Mouse (Mus musculus) hindbrain, embryonic 12.5 days (tissue): ENCODE data around the gene Fgfr1op. TPM values are rescaled to one million over a fixed set of nuclear protein-coding genes. Genes with fewer than 3 reads are reported as not detected.

Experiments
- ATAC-seq: fragments of 200-750 bp; cut with Nextera tagmentation; 2 replicates; pipeline ENCODE4 v1.8.0; 2017; ENCODE audit warnings: moderate TSS enrichment; ENCODE audit not compliant: low FRiP score
- H3K27ac ChIP-seq: fragments of 300-500 bp; sonication (generic); 2 replicates; pipeline ENCODE4 v1.5.1; 2016; ENCODE audit warnings: mild to moderate bottlenecking
- H3K27me3 ChIP-seq: fragments of 300-500 bp; sonication (generic); 2 replicates; pipeline ENCODE4 v1.6.1; 2016; ENCODE audit warnings: mild to moderate bottlenecking
- H3K36me3 ChIP-seq: fragments of 300-500 bp; sonication (generic); 2 replicates; pipeline ENCODE4 v1.6.1; 2016; ENCODE audit warnings: mild to moderate bottlenecking
- H3K4me1 ChIP-seq: fragments of 300-500 bp; sonication (generic); 2 replicates; pipeline ENCODE4 v1.6.1; 2016
- H3K4me2 ChIP-seq: fragments of 300-500 bp; sonication (generic); replicated peaks from 2 replicates; pipeline ENCODE4 v1.6.1; 2016; ENCODE audit warnings: mild to moderate bottlenecking
- H3K4me3 ChIP-seq: fragments of 300-500 bp; sonication (generic); 2 replicates; pipeline ENCODE4 v1.5.1; 2016; ENCODE audit warnings: mild to moderate bottlenecking
- H3K9ac ChIP-seq: fragments of 300-500 bp; sonication (generic); 2 replicates; pipeline ENCODE4 v1.6.1; 2016; ENCODE audit warnings: mild to moderate bottlenecking, moderate library complexity
- H3K9me3 ChIP-seq: fragments of 300-500 bp; sonication (generic); replicated peaks from 2 replicates; pipeline ENCODE4 v1.6.1; 2016; ENCODE audit warnings: mild to moderate bottlenecking
- WGBS: fragments of 180-500 bp; shearing (Covaris S2); methylation state at CpG from one replicate; pipeline ENCODE4 v1.1.7; 2016; 5-methylcytosine and 5-hydroxymethylcytosine counted together
- polyA plus RNA-seq: library from polyadenylated mRNA; unstranded; fragments of >200 nt; fragmentation: Nextera tagmentation; extraction: Ambion mirVana; gene quantifications from 2 replicates; pipeline ENCODE4 v1.2.1, GENCODE M21; 2016

Gene Fgfr1op
- polyA plus RNA-seq, 1 experiment from 2014 or later: 34.6 TPM

DNA sequence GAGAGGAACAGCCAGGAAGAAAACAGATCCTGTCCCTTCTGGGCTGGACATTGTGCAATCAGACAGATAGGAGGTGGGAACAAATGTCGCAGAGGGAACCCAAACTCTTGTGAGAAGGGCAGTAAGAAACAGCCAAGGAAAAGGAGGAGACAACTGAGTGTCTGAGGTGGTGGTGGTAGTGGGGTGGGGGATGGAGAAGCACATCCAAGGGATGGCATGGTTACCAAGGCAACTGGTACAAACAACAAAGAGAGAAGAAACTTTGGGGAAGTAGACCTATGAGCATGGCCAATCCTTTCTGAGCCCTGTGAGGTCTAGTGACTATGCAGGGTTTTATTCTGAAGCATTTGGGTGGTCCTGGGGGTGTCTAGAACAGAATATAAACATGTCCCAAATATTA, 49.1 kb downstream of the Fgfr1op start:
- H3K9ac ChIP-seq: no peak overlapping the region
- H3K9me3 ChIP-seq: no peaks in the 10 kb centered on the region
- no peak overlapping the region for H3K27ac ChIP-seq
- 95% methylated on average over 1 of the region's 1 CpGs for WGBS
- H3K4me2 ChIP-seq: no peak overlapping the region
- no peak for ATAC-seq
- no peaks in the 10 kb centered on the region for H3K4me1 ChIP-seq
- H3K36me3 ChIP-seq: no peaks in the 10 kb centered on the region
- H3K4me3 ChIP-seq: no peak overlapping the region
- no peaks in the 10 kb centered on the region for H3K27me3 ChIP-seq

DNA sequence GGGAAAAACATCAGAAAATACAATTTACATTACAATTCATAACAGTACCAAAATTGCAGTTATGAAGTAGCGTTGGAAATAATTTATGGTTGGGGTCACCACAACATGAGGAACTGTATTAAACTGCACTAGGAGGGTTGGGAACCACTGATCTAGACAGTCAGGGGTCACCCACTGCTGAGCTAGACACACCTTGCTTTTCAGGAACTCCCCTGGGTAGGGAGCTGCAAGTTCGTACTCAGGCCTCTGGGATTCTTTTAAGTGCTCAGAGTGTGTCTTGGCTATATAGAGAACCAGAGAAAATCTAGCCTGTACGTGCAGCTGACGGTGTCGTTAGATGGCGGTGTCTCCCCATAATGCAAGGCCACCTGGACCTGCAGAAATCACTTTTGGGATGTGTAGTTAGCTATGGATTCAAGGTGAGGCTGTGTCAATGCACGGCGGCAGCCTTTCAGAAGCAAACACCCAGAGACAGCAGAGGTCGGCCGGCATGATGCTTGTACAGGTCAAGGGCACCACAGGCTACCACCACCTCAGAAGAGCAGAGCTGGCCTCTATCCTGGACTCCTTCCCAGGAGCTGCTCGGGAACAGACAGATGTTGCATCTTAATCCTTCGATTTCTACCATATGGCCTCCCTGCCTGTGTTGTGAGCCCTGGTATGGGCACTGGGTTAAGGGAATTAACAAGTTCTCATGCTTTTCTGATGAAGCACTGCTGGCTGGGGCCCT, 49.9 kb downstream of the Fgfr1op start:
- no peak for ATAC-seq
- Histone ChIP-seq H3K4me3 (no peak overlapping the region), H3K27ac (no peak overlapping the region), H3K4me2 (no peak overlapping the region), H3K4me1 (no peaks in the 10 kb centered on the region), H3K27me3 (no peaks in the 10 kb centered on the region), H3K9ac (no peak overlapping the region), H3K9me3 (no peaks in the 10 kb centered on the region), H3K36me3 (no peaks in the 10 kb centered on the region)
- 93% methylated on average over 12 of the region's 12 CpGs for WGBS

DNA sequence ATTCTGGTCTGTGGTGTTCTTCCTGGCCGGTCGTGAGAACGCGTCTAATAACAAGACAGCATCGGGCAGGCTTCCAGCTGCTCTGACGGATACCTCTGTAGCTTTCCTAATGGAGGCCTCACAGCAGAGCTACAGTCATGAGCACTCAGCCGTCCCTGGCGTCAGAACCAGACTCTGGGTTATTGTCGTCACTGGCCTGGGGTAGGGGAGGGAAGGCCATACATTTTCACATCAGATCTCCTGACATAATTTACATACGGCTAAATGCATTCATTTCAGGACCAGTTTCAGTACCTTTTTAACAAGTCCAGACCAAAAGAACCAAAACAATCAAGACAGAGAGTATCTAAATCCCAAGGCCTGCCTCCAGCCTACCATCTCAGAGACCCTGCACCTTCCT, 57.9 kb downstream of the Fgfr1op start:
- Histone ChIP-seq H3K4me1 (no peaks in the 10 kb centered on the region), H3K27me3 (no peaks in the 10 kb centered on the region), H3K9me3 (no peaks in the 10 kb centered on the region), H3K9ac (no peak overlapping the region), H3K4me2 (no peak overlapping the region), H3K4me3 (no peak overlapping the region), H3K36me3 (no peaks in the 10 kb centered on the region), H3K27ac (no peak overlapping the region)
- 87% methylated on average over 10 of the region's 10 CpGs for WGBS
- ATAC-seq: no peak

DNA sequence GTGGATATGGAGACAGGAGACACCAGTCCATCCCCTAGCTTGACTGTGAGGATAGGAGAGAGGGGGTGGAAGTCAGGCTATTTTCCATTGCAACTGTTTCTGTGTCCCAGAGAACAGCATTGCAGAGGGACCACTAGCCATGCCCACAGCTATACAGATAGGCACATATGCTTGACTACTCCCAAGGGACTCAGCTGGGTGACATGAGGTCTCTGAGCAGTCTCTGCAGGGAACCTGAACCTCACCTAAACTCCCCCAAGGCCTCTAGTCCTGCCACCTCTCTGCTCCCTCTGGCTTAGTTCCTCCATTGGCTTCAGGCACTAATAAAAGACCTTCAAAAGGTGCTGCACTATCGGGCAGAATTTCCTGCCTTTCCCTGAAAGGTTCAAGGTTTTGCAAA, 58.8 kb downstream of the Fgfr1op start:
- Histone ChIP-seq H3K4me3 (no peak overlapping the region), H3K9me3 (no peaks in the 10 kb centered on the region)
- no peak for ATAC-seq

DNA sequence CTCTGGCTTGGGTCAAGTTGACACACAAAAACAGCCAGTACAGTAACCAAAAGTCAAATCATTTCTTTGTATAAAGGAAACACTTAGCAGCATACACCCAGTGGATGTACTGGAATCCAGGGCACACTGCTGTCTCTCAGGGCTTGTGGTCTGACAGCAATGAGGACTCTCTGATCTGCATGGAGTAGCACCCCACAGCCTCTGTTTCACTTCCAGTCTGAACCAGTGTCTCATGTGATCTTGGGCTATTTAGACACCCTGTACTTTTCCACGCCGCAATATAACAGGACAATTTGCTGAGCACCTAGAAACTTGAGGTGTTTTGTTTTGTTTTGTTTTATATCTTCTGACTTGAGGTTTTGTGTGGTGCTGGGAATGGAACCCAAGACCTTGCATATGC, 59.9 kb downstream of the Fgfr1op start:
- Histone ChIP-seq H3K4me1 (no peaks in the 10 kb centered on the region), H3K27me3 (no peaks in the 10 kb centered on the region), H3K4me3 (no peak overlapping the region), H3K36me3 (no peaks in the 10 kb centered on the region), H3K4me2 (no peak overlapping the region), H3K9ac (no peak overlapping the region), H3K27ac (no peak overlapping the region), H3K9me3 (no peaks in the 10 kb centered on the region)
- WGBS: 98% methylated on average over 2 of the region's 2 CpGs
- ATAC-seq: no peak

More for the DNA sequence above, 58.8 kb downstream of the Fgfr1op start:
- no peak overlapping the region for H3K27ac ChIP-seq
- H3K4me2 ChIP-seq: no peak overlapping the region
- H3K9ac ChIP-seq: no peak overlapping the region
- H3K27me3 ChIP-seq: no peaks in the 10 kb centered on the region
- no peaks in the 10 kb centered on the region for H3K36me3 ChIP-seq
- WGBS: 97% methylated on average over 1 of the region's 1 CpGs
- H3K4me1 ChIP-seq: no peaks in the 10 kb centered on the region

DNA sequence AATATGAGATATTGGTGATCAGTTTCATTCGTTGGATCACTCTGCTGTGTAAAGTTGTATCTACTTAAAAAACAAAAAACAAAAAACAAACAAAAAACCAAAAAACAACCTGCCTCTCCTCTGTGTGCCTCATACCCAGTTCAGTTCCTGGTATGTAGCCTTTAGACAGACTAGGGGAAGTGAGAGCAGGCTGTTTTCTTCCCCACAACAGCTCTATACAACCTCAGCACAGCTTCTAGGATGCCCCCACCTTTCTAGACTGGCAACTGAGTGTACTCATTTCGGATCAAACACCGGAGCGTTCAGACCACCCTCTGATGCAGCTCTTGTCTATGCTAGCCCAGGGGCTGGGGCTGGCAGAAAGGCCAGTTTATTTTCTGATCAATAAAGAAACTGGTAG, 60.4 kb downstream of the Fgfr1op start:
- Histone ChIP-seq H3K27ac (no peak overlapping the region), H3K4me2 (no peak overlapping the region), H3K27me3 (no peaks in the 10 kb centered on the region), H3K36me3 (no peaks in the 10 kb centered on the region), H3K4me3 (no peak overlapping the region), H3K9me3 (no peaks in the 10 kb centered on the region), H3K4me1 (no peaks in the 10 kb centered on the region), H3K9ac (no peak overlapping the region)
- WGBS: 80% methylated on average over 4 of the region's 4 CpGs
- no peak for ATAC-seq

DNA sequence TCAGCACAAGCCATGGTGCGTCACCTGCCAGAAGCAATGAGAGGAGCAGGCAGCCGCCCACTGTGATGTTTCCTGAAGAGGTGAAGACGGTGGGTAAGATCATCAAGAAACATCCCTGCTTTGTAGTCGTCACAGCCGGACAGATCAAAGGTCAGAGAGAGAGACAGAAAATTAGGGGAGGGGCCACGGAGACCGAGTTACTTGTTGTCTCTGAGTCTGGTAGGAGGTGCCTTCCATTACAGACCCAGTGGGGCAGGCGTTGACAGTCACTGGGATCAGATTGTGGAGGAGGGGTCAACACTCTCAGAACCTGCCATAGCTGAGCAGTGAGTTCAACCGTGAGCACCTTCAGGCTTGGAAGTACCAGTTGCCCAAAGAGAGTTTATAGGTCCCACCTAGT, 63.3 kb downstream of the Fgfr1op start:
- no peaks in the 10 kb centered on the region for H3K27me3 ChIP-seq
- no peak overlapping the region for H3K4me3 ChIP-seq
- H3K36me3 ChIP-seq: no peaks in the 10 kb centered on the region
- ATAC-seq: no peak
- WGBS: 42% methylated on average over 9 of the region's 9 CpGs
- H3K27ac ChIP-seq: no peak overlapping the region
- H3K9ac ChIP-seq: no peak overlapping the region
- H3K9me3 ChIP-seq: no peaks in the 10 kb centered on the region
- no peaks in the 10 kb centered on the region for H3K4me1 ChIP-seq
- H3K4me2 ChIP-seq: no peak overlapping the region

DNA sequence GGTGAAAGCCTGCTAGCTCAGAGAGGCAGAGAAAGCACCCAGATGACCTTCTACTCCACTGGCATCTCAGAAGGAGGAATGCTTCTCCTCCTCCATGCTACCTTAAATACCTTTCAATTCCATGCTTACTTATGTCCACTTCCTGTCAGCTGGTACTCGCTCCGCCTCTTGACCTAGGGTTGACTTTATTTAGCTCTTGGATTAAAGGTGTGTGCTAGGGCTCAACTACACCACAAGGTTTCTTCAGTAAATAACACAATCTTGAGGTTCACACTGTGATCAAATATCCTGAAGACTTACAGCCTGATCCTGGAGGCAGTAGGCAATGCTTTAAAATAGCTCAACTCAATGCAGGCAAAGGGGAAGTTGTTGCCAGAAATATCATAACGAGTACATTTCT, 64.3 kb downstream of the Fgfr1op start:
- Histone ChIP-seq H3K9ac (no peak overlapping the region), H3K36me3 (no peaks in the 10 kb centered on the region), H3K4me2 (no peak overlapping the region), H3K27me3 (no peaks in the 10 kb centered on the region), H3K9me3 (no peaks in the 10 kb centered on the region), H3K4me1 (no peaks in the 10 kb centered on the region), H3K27ac (no peak overlapping the region), H3K4me3 (no peak overlapping the region)
- WGBS: 89% methylated on average over 3 of the region's 3 CpGs
- ATAC-seq: no peak

DNA sequence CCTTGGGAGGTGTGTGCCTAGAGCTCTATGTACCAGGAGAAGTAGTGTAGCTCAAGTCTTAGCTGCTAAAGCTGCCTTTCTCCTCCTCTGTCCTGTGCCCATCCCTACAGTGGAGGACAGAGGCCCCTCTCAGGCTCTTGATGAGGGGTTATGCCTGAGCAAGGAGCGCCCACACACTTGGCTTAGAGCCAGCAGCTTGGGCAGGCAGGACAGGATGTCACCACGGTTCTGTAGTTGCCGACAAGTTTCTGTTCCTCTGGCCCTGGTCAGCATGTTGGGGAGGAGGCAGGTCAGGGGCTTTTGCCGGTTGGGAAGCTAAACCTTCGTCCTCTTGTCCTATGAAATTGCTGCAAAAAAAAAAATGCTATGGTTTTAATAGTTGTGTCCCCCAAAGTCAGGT, 66.8 kb downstream of the Fgfr1op start:
- Histone ChIP-seq H3K4me1 (no peaks in the 10 kb centered on the region), H3K36me3 (no peaks in the 10 kb centered on the region), H3K27me3 (no peaks in the 10 kb centered on the region), H3K9me3 (no peaks in the 10 kb centered on the region), H3K9ac (no peak overlapping the region), H3K4me3 (no peak overlapping the region), H3K27ac (no peak overlapping the region), H3K4me2 (no peak overlapping the region)
- 72% methylated on average over 5 of the region's 5 CpGs for WGBS
- no peak for ATAC-seq

DNA sequence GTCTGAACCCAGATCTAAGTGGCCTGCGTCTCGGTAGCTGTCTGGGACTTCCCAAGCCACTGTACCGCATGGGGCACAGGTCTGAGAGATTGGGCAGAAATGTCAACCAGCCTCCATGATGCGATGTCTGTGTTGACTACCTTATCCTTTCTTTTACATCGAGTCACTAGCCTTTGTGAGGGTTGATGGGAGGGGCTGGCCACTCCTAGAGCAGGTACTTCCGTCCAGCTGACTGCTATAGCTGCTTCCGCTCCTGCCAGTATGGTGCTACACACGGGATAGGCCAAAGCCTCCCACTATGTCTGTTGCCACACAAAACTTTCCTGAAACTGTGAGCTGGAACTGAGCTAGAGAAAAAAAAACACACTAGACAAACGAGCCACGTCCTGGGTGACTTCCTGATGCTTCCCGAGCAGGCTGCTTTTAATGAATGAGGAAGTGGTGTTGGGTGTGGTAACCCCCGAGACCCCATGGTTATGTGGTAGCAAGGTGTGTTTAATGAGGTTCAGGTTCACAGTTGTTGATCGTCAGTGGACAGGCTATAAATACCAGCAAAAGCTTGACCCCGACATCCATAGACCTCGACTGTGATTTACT, 68.4 kb downstream of the Fgfr1op start:
- Histone ChIP-seq H3K27me3 (no peaks in the 10 kb centered on the region), H3K27ac (no peak overlapping the region), H3K4me2 (no peak overlapping the region), H3K4me3 (no peak overlapping the region), H3K9ac (no peak overlapping the region), H3K4me1 (no peaks in the 10 kb centered on the region), H3K9me3 (no peaks in the 10 kb centered on the region), H3K36me3 (no peaks in the 10 kb centered on the region)
- ATAC-seq: no peak
- WGBS: 83% methylated on average over 15 of the region's 15 CpGs

DNA sequence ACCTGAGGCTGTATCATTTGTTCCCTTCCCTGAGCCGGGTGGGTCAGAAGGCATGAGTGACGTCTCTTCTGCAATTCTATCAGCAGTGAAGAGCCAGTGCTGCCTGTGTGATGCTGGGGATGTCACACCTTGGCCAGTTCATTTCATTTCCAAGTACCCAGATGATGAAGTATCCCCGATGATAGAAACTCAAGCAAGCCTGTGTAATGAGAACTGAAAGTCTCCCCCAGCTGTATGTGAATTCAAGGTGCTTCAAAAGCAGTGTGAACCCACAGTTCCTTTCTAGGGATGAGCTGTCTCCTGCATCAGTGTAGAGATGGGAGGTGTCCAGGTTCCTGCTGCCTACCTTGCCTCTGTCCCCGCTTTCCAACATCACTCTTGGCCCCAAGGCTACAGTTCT, 69.2 kb downstream of the Fgfr1op start:
- Histone ChIP-seq H3K27me3 (no peaks in the 10 kb centered on the region), H3K9me3 (no peaks in the 10 kb centered on the region), H3K4me2 (no peak overlapping the region), H3K4me3 (no peak overlapping the region), H3K9ac (no peak overlapping the region), H3K4me1 (no peaks in the 10 kb centered on the region), H3K27ac (no peak overlapping the region), H3K36me3 (no peaks in the 10 kb centered on the region)
- no peak for ATAC-seq
- WGBS: 86% methylated on average over 4 of the region's 4 CpGs

DNA sequence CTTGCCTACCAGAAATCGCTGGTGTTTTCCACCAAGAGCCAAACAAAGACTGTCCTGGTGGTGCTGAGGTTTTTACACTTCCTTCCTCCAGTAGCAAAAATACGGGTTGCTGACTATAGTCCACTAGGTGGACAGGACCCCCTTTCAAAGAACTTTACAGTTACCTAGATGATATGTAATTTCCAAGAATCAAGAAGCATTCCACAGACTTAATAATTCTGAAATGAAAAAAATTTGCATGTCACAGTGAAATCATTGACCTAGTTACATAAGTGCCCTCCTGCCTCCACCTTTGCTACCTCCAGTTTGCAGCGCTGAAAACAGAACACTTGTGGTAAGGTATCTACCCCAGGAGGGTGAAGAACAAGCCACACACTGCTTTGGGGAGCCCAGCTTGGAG, 70.4 kb downstream of the Fgfr1op start, which contains the start of gene Ccr6:
Ccr6 (plus strand) TSS at position 301 of the 400 bp plus-strand sequence.
- 87% methylated on average over 3 of the region's 3 CpGs for WGBS
- Histone ChIP-seq H3K4me2 (no peak within 1 kb of the TSS), H3K27ac (no peak within 1 kb of the TSS), H3K9ac (no peak within 1 kb of the TSS), H3K36me3 (no peaks in the 10 kb centered on the region), H3K4me1 (no peaks in the 10 kb centered on the region), H3K4me3 (no peak within 1 kb of the TSS), H3K27me3 (no peaks in the 10 kb centered on the region), H3K9me3 (no peaks in the 10 kb centered on the region)
- ATAC-seq: no peak
